Mouse (Mus musculus): ENCODE measurements around the gene Rpl36al. TPM values are rescaled to one million over a fixed set of nuclear protein-coding genes. Genes with fewer than 3 reads are reported as not detected.
A peak's percentile ranks its signal among the peaks of the same experiment; 100 is the strongest.

Rpl36al gene
- polyA plus RNA-seq (2012; rRNA removed) = 286 and 515 TPM in 2 replicates
- 614 and 643 TPM in 2 replicates for polyA plus RNA-seq (2014; fragmentation: Nextera tagmentation; extraction: Ambion mirVana)

DNA sequence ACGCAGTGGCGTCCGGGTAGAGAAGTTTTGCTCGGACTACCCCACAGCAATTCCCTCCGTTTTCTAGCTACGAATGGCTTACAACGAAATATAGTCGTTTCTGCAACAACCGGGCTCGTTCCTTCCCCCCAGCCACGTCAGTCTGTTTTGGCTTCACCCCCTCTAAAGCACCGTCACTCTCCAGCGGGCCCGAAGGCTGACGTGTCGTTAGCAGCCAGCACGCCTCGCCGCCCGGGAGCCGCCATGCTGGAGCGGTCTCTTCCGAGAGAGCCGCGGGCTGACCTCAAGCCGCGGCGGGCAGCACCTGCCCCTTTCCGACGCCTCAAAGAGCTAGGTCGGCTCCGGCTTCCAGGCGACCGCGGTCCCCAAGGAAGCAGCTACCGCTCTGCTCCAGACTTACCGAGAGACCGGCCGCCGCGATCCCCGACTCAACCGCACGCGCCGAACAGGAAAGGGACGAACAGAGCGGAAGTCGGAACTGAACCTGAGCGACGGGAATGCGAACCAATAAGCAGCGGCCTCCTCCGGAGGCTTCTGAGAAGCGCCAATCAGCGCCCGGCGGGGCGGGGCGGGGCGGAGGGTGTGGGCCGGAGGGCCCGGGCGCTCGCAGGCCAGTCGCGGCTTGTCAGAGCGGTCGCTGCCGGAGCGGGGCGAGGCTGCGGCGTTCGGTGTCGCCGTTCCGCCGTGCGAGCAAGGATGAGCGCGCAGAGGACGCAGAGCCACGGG is at the start of gene Rpl36al, which contains the start of gene Mgat2:
Gene Rpl36al (minus strand): TSS at position 501 of the 726 bp plus-strand sequence.
Gene Mgat2 (plus strand): TSS at position 575 of the 726 bp plus-strand sequence.
- H3K9ac ChIP-seq (replicated peaks) = peak within 1 kb of the TSS; percentile 89
- no peaks in the 10 kb centered on the region for H3K9me3 ChIP-seq (ENCODE audit: control insufficient read depth, low read length)
- H3K27me3 ChIP-seq (ENCODE audit: control insufficient read depth, insufficient read depth, low read length) = no peaks in the 10 kb centered on the region
- ATAC-seq (ENCODE audit: insufficient read depth) (peak; percentile 97), DNase-seq (ENCODE audit: low read depth in 3 of 3, low spot score in 3 of 3) (peak; percentile 96 to 98 (median 98))
- peaks cover 13 to 15% of the 10 kb centered on the region in 2 experiments for H3K4me1 ChIP-seq (replicated peaks; ENCODE audit: control insufficient read depth in 2 of 2, insufficient read depth in 2 of 2, low read length in 1 of 2)
- WGBS (ENCODE audit: insufficient replicate concordance) = under 1% methylated on average over 84 of the region's 84 CpGs
- peaks cover 9% of the 10 kb centered on the region for H3K36me3 ChIP-seq (replicated peaks; ENCODE audit: control insufficient read depth, insufficient read depth, low read depth)
- peak within 1 kb of the TSS; percentile 81 to 85 for H3K4me3 ChIP-seq (ENCODE audit: insufficient read depth in 1 of 2, low read depth in 2 of 2, low read length in 2 of 2)
- TF ChIP-seq CTCF (IDR thresholded peaks at IDR 0.05; ENCODE audit: low read depth) = no peak
- 0 out of 2 replicates have a peak, but pooled peaks have one; percentile 26 for TF ChIP-seq EP300 (IDR thresholded peaks at IDR 0.05; ENCODE audit: low read depth)
- peak within 1 kb of the TSS; percentile 90 for H3K4me2 ChIP-seq (ENCODE audit: low read depth)
- peak within 1 kb of the TSS; percentile 80 for H3K27ac ChIP-seq

DNA sequence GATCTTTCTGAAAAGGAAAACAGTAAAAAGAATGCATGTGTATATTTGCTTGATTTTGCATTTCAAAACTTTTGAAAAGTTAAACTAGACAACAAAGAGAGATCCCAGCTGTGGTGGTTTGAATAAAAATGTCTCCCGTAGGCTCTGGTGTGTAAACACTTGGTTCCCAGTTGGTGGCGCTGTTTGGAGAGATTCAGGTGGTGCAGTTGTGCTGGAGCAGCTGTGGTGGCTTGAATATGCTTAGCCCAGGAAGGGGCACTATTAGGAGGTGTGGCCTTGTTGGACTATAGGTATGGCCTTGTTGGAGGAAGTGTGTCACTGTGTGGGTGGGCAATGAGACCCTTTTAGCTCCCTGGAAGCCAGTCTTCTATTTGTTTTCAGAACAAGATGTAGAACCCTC is 45.4 kb upstream of the Rpl36al start:
- H3K27me3 ChIP-seq (ENCODE audit: control insufficient read depth, insufficient read depth, low read length) = no peaks in the 10 kb centered on the region
- DNase-seq (ENCODE audit: low read depth in 3 of 3, low spot score in 3 of 3) = peak; percentile 35 to 45 (median 38)

DNA sequence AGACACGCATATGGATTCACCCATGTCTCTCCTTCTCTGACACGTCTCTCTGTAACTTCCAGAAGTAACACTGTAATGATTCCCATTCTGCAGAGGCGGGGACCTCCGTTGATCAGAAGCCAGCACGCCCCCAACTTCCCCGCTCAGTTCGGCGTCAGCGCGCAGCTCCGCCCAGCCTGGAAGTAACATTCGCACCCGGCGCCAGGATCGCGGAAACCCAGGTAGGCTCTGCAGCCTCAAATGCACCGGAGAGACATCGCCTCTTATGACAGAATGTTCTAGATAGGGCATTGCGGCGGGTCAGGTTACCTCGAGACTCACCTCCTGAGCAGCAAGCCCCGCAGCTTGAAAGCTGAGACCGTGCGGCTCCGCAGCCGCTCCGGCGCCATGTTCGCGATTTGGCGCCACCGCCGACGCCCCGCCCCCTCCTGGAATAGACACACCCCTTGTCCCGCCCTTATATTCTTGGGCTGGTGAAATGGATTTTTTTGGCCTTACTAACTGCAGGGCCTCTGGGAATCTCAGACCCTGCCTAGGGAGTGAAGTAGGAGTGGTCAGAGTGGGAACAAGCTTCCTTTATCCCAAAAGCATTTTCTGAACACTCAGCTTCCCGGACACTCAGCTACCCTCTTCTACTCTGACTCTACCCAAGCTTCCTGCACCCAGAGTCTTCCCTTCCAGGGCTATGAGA is 44.0 kb upstream of the Rpl36al start, which contains the start of gene Pole2:
Gene Pole2 (minus strand): TSS at position 420 of the 691 bp plus-strand sequence.
- Histone ChIP-seq H3K4me2 (ENCODE audit: low read depth) (peak within 1 kb of the TSS; percentile 89), H3K27ac (peak within 1 kb of the TSS; percentile 51), H3K4me1 (replicated peaks; ENCODE audit: control insufficient read depth in 2 of 2, insufficient read depth in 2 of 2, low read length in 1 of 2) (peaks cover 6 to 14% of the 10 kb centered on the region in 2 experiments), H3K36me3 (replicated peaks; ENCODE audit: control insufficient read depth, insufficient read depth, low read depth) (peaks cover 22% of the 10 kb centered on the region), H3K4me3 (ENCODE audit: insufficient read depth in 1 of 2, low read depth in 2 of 2, low read length in 2 of 2) (peak within 1 kb of the TSS; percentile 80 to 97), H3K27me3 (ENCODE audit: control insufficient read depth, insufficient read depth, low read length) (no peaks in the 10 kb centered on the region), H3K9ac (replicated peaks) (peak within 1 kb of the TSS; percentile 76), H3K9me3 (ENCODE audit: control insufficient read depth, low read length) (no peaks in the 10 kb centered on the region)
- DNase-seq (ENCODE audit: low read depth in 3 of 3, low spot score in 3 of 3) = peak; percentile 68 to 75 (median 72)
- ATAC-seq (ENCODE audit: insufficient read depth) = peak; percentile 95
- TF ChIP-seq CTCF (IDR thresholded peaks at IDR 0.05; ENCODE audit: low read depth) (0 out of 2 replicates have a peak, but pooled peaks have one; percentile 18), EP300 (IDR thresholded peaks at IDR 0.05; ENCODE audit: low read depth) (no peak)
- under 1% methylated on average over 37 of the region's 37 CpGs for WGBS (ENCODE audit: insufficient replicate concordance)

More for the DNA sequence above, 45.4 kb upstream of the Rpl36al start:
- WGBS (ENCODE audit: insufficient replicate concordance) = 55% methylated on average over 2 of the region's 2 CpGs
- no peak overlapping the region for H3K27ac ChIP-seq
- no peaks in the 10 kb centered on the region for H3K9me3 ChIP-seq (ENCODE audit: control insufficient read depth, low read length)
- peaks cover 15% of the 10 kb centered on the region for H3K36me3 ChIP-seq (replicated peaks; ENCODE audit: control insufficient read depth, insufficient read depth, low read depth)
- peaks cover 6 to 14% of the 10 kb centered on the region in 2 experiments for H3K4me1 ChIP-seq (replicated peaks; ENCODE audit: control insufficient read depth in 2 of 2, insufficient read depth in 2 of 2, low read length in 1 of 2)
- H3K4me2 ChIP-seq (ENCODE audit: low read depth) = no peak overlapping the region
- no peak for ATAC-seq (ENCODE audit: insufficient read depth)
- H3K9ac ChIP-seq (replicated peaks) = no peak overlapping the region
- no peak for TF ChIP-seq EP300 (IDR thresholded peaks at IDR 0.05; ENCODE audit: low read depth)
- peak; percentile 69 for TF ChIP-seq CTCF (IDR thresholded peaks at IDR 0.05; ENCODE audit: low read depth)
- no peak overlapping the region for H3K4me3 ChIP-seq (ENCODE audit: insufficient read depth in 1 of 2, low read depth in 2 of 2, low read length in 2 of 2)

DNA sequence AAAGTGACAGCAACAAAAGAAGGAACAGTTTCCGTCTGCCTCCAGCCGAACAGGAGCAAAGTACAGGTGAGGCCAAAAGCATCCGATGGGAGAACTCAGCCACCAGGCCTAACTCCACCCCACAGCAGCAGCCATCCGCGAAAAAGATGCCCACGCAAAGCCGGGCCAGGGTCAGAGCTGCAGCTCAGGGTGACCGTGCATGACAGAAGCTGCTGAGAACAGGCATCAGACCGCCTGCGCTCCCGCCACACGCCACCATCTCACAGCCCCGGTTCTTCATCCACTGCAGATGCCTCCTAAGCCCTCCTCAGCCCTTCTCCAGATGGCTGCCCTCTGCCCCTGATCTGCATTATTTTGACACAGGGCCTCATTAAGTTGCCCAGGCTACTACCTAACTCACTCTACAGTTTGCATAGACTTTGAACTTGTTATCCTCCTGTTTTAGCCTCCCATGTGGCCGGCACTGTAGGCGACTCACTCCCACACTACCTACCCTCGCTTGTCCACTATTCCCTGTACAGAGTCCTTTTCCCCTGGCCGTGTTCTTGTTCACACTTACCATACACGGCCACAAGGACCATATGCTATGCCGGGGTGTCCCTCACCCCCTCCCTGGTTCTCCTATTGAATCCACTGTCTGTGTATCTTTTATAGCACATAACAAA is 36.9 kb upstream of the Rpl36al start:
- no peak overlapping the region for H3K4me2 ChIP-seq (ENCODE audit: low read depth)
- H3K27ac ChIP-seq = no peak overlapping the region
- no peak overlapping the region for H3K4me3 ChIP-seq (ENCODE audit: insufficient read depth in 1 of 2, low read depth in 2 of 2, low read length in 2 of 2)
- WGBS (ENCODE audit: insufficient replicate concordance) = 83% methylated on average over 19 of the region's 19 CpGs
- H3K4me1 ChIP-seq (replicated peaks; ENCODE audit: control insufficient read depth in 2 of 2, insufficient read depth in 2 of 2, low read length in 1 of 2) = peaks cover 0 to 3% of the 10 kb centered on the region in 2 experiments; a peak in 1 of 4 replicates
- H3K9ac ChIP-seq (replicated peaks) = no peak overlapping the region
- no peak for DNase-seq (ENCODE audit: low read depth in 3 of 3, low spot score in 3 of 3)
- H3K27me3 ChIP-seq (ENCODE audit: control insufficient read depth, insufficient read depth, low read length) = no peaks in the 10 kb centered on the region
- no peaks in the 10 kb centered on the region for H3K9me3 ChIP-seq (ENCODE audit: control insufficient read depth, low read length)
- TF ChIP-seq EP300 (IDR thresholded peaks at IDR 0.05; ENCODE audit: low read depth) = no peak
- TF ChIP-seq CTCF (IDR thresholded peaks at IDR 0.05; ENCODE audit: low read depth) = no peak
- peak; percentile 23; the same call in 1 of the 2 replicates for ATAC-seq (ENCODE audit: insufficient read depth)
- H3K36me3 ChIP-seq (replicated peaks; ENCODE audit: control insufficient read depth, insufficient read depth, low read depth) = peaks cover 50% of the 10 kb centered on the region
